Mouse (Mus musculus) brain, adult 2 months (tissue): ENCODE data around the gene E030018B13Rik.

Experiments used
- DNase-seq: peaks from one replicate; pipeline ENCODE4 v3.0.0; 2011; ENCODE audit warnings: low read depth, low spot score

Gene E030018B13Rik

GRCm38 (mm10) chr7:63916268-63916907, at the start of gene E030018B13Rik:
Gene E030018B13Rik, plus strand, starts transcription at chr7:63916857.
- peak; percentile 64 for DNase-seq

- no peak for DNase-seq
Measured at GRCm38 (mm10) chr7:63868356-63868918, 48.2 kb upstream of the E030018B13Rik start.

- no peak for DNase-seq
Measured at GRCm38 (mm10) chr7:63871698-63872097, 45.0 kb upstream of the E030018B13Rik start.

- DNase-seq: no peak
Measured at GRCm38 (mm10) chr7:63873880-63874279, 42.8 kb upstream of the E030018B13Rik start.

- no peak for DNase-seq
Measured at GRCm38 (mm10) chr7:63875686-63876085, 41.0 kb upstream of the E030018B13Rik start.

GRCm38 (mm10) chr7:63876640-63877039, 40.0 kb upstream of the E030018B13Rik start:
- no peak for DNase-seq

- no peak for DNase-seq
Measured at GRCm38 (mm10) chr7:63877610-63878009, 39.0 kb upstream of the E030018B13Rik start.

GRCm38 (mm10) chr7:63879583-63879982, 37.1 kb upstream of the E030018B13Rik start:
- DNase-seq: peak; percentile 83

GRCm38 (mm10) chr7:63882739-63883138, 33.9 kb upstream of the E030018B13Rik start:
- peak; percentile 77 for DNase-seq

- DNase-seq: no peak
Measured at GRCm38 (mm10) chr7:63885025-63885424, 31.6 kb upstream of the E030018B13Rik start.

GRCm38 (mm10) chr7:63887034-63887551, 29.6 kb upstream of the E030018B13Rik start:
- no peak for DNase-seq

- DNase-seq: no peak
Measured at GRCm38 (mm10) chr7:63887602-63888123, 29.0 kb upstream of the E030018B13Rik start.

GRCm38 (mm10) chr7:63888674-63889073, 28.0 kb upstream of the E030018B13Rik start:
- no peak for DNase-seq

- DNase-seq: no peak
Measured at GRCm38 (mm10) chr7:63889116-63889975, 27.3 kb upstream of the E030018B13Rik start.

- DNase-seq: no peak
Measured at GRCm38 (mm10) chr7:63891488-63892075, 25.1 kb upstream of the E030018B13Rik start.

GRCm38 (mm10) chr7:63893201-63893600, 23.5 kb upstream of the E030018B13Rik start:
- DNase-seq: peak; percentile 71

GRCm38 (mm10) chr7:63893729-63894128, 22.9 kb upstream of the E030018B13Rik start:
- peak; percentile 89 for DNase-seq

GRCm38 (mm10) chr7:63894662-63895061, 22.0 kb upstream of the E030018B13Rik start:
- DNase-seq: no peak

GRCm38 (mm10) chr7:63895223-63895622, 21.4 kb upstream of the E030018B13Rik start:
- no peak for DNase-seq

GRCm38 (mm10) chr7:63896276-63896967, 20.2 kb upstream of the E030018B13Rik start:
- DNase-seq: no peak

GRCm38 (mm10) chr7:63896968-63897468, 19.6 kb upstream of the E030018B13Rik start:
- DNase-seq: peak; percentile 99
